Mouse (Mus musculus) skeletal muscle tissue, adult 2 months (tissue): ENCODE measurements around the gene Ciita.

Experiments used
- DNase-seq: peaks from one replicate; pipeline ENCODE4 v3.0.0-alpha.2; 2012; ENCODE audit warnings: low read depth, low spot score

Gene Ciita

GRCm38 (mm10) chr16:10518030-10518429 is 38.2 kb downstream of the Ciita start:
- no peak for DNase-seq

- DNase-seq = no peak
Measured at GRCm38 (mm10) chr16:10520908-10521614, 41.2 kb downstream of the Ciita start.

DNA sequence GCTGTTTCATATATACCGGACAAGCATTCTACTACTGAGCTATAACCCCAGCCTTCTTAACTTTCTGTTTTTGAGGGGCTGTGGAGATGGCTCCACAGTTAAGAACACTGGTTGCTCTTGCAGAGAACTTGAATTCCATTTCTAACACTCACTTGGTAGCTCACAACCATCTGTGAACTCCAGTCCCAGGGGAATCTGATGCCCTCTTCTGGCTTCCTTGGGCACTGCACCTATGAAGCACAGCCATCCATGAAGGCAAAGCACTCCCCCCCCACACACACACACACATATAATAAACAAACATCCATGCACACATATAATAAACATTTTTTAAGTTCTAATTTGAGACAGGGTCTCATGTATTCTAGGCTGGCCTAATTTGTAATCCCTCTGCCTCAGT is 43.0 kb downstream of the Ciita start:
- no peak for DNase-seq

DNA sequence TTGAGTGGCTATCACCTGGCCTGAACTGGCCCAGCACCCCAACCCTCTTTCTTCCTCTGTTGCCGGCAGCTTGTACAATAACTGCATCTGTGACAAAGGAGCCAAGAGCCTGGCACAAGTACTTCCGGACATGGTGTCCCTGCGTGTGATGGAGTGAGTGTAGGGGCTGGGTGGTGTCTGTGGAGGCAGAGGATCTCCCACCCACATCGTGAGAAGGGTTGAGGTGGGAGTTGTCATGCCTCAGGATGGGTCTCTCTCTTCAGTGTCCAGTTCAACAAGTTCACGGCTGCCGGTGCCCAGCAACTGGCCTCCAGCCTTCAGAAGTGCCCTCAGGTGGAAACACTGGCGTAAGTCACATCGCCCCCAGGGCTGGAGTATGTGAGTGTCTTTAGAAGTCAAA is 43.8 kb downstream of the Ciita start:
- no peak for DNase-seq

DNA sequence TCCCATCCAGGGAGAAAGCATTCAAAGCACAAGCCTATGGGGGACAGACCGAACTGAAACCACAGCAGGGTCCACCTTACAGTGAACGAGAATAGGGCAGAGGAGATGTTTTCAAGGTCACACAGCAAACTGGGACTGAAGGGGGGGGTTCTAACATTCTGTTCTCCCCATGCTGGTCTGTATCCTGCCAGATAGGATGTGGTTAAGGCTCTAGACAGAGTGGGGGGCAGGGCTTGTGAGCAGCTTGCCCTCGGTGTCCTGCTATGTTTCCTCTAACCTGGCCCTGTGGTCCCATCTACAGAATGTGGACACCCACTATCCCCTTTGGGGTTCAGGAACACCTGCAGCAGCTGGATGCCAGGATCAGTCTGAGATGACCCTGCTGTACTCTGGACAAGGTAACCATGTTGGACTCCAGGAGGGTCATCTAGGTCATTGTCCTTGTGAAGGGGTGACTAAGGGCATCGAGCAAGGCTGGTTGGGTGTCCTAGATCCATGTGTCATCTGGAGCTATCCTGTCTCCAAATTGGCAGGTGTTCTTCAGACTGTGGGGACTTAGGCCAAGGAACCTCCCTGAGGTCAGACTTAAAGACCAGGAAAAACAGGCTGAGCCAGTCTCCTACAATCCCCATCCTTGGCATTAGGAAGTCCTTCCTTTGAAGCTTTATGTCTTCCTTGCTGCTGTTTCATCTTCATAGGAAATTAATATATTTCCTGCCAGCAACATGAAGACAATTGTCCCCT is 45.2 kb downstream of the Ciita start:
- no peak for DNase-seq

- DNase-seq = no peak
Measured at GRCm38 (mm10) chr16:10525610-10525980, 45.7 kb downstream of the Ciita start.

DNA sequence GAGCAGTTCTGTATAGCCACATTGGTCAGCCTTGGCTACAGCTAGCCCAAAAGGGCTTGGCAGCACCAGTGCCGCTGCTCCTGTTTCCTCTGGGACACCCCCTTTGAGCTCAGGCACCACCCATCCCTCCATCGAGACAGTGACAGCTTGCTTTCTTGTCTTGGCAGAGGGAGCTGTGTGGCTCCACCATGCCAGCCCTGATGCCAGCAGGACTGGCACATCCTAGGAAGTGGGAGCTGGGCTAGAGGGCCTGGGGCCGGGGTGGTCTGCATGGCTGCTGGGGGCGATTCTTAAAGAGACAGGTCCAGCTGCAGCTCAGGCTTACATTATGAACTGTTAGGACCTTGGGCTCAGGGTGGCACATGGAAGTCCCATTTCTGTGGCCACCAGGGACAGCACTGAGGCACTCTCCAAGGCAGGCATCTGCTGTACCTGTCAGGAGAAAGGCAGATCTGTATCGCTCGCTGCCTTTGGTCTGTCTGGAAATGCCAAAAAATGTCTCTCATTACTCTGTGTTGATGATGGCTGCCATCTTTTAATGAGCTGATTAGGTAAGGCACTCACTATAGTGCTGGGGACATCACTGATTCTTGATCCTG is 47.3 kb downstream of the Ciita start:
- no peak for DNase-seq

DNA sequence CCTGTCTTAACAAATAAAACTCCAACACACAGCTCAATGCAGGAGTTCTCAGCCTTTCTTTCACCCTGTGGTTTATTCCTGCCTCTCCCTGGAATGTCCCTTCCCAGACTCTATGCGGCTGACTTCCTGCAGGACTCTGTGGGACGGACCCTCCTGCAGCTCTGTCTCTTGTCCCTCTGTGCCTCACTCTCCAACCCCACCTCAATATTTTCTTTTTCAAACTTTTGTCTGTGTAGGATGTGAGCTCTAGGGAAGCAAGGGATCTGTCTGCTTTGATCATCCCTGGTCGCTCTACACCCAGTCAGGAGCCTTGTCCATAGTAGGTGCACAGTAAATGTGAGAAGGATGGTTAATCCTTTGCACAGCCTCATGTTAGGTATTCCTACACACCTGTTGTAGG is 48.5 kb downstream of the Ciita start:
- DNase-seq = no peak

DNA sequence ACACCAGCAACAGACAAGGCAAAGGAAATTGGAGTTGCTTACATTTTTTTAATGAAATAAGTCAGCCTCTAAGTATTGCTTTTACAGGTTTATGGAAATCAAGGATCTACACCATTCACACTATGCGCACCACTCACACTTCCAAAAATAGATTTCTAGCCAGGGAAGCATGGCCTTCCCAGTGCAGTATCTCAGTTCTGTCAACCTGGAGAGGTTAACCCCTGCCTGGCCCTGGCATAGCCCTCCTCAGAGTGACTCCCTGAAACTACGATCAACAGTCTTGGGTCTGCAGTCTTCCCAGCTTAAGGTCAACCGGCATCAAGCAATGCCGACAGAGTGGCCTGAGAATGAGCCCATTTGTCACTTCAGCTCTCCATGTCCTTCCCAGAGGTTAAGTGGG is 50.3 kb downstream of the Ciita start:
- no peak for DNase-seq

DNA sequence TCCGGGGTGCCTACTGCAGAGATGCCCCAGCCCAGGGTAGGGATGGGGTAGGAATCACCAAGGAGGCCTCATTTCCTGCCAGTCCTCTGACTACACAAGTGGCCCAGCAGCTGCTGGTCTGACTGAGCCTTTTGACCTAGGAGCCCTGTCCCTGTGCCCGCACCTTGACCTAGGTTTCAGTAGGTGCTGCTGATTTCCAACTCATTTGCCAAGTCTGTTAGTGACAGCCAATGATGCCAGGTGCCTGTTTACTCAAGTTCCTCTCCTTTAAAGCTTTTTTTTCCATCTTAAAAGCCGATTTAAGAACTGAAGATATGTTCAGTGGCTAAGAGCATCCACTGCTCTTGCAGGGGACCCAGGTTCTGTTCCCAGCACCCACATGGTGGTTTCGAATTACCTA is 53.9 kb downstream of the Ciita start:
- DNase-seq = no peak

DNA sequence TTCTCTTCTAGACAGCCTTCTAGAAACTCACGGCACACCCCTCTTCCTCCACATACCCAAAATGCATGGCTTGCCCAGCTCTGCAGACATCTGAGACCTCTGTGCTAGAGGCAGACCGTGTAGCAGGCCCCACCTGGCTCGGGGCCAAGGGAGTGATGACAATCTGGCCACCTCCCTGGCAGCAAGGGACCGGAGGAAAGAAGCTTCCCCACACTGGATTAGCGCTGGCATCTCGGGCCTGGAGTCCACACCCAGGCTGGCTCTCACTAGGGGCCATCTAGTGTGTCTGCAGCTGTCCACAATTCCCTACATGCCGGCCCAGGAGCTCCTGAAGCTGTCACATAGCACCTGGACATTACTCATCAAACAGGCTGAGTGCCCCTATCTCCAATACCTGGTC is 54.7 kb downstream of the Ciita start:
- peak; percentile 78 for DNase-seq

- DNase-seq = no peak
Measured at GRCm38 (mm10) chr16:10536323-10536722, 56.5 kb downstream of the Ciita start.

GRCm38 (mm10) chr16:10536961-10537360 is 57.1 kb downstream of the Ciita start:
- no peak for DNase-seq

DNA sequence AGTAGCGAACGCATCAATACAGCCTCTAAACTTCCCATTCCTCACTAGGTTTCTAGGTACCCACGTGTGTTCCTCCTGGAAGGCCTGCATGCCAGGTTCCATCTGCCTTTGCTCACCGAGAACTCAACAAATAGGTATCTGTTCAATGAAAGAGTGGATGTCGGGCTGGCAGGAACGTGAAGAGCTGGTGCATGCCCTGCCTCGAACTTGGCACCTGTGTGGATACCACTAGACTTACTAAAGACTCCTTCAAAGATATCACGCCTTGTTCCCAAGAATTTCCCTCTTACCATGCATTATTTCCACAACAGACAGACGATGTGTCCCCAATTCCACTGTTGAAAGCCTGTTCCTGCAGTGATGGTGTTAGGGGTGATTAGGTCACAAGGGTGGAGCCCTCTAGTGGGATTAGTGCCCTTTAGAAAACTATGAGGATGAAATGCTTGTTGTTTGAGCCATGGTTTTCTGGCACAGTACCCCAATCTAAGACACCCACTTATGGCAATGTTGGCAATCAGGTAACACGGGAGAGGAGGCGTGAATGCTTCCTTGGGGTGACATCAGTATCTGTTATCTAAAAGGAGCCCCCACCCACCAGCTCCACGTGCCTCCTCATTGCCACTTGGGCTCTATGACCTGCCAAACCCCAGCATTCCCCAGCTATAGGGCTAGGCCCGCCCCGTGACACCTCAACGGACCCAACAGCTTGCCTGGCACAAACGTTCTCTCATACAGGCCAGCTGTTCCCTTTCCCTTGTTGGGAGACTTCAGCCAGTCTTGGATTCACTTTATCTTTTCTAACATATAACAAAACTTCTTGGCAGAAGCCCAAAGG is 61.1 kb downstream of the Ciita start:
- DNase-seq = no peak

DNA sequence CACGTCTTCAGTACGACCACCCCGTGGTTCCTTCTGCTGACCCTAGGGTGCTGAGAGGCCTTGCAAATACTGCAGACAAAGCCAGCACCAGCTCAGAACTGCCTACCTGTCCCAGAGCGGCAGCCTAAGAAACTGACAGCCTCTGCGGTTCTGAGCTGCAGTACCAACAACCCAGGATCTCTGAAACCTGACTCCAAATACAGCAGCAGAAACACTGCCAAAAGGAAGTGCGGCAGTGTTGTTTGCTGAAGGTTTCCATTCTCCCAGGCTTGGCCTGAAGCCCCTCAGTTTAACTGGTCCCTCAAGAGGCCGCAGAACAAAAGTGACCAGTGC is 61.7 kb downstream of the Ciita start:
- DNase-seq = no peak

- no peak for DNase-seq
Measured at GRCm38 (mm10) chr16:10542266-10542665, 62.4 kb downstream of the Ciita start.

DNA sequence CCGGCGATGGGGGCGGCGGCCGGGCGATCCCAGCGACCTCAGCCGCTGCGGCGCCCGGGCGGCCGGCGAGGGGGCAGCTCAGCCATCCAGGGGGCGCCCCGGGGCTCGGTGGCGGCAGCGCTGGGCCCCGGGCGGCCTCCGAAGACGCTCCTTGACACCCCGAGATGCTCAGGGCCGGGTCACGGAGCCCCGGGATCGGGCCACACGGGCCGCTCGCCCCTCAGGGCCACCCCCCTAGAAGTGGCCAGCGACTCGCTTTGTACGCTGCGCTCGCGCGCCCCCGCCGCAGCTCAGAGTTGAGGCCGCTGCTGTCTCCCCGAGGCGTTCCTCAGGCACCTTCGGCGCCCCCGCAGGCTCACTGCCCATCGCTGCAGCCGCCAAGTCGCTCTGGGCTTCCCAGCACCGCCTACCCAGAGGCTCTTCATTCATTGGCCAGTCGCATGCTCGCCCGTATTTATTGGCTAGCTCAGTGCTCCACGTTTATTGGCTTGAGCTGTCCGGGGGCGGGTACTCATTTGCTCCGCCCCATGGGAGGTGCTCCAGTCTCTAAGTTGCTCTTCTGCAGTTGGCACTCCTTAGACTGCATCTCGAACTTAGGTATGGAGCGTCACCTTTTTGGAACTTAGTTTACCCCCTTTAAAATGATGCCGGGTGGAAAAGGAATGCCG is 63.0 kb downstream of the Ciita start, which contains the start of gene Dexi:
Gene Dexi (minus strand): TSS at position 357 of the 668 bp plus-strand sequence.
- peak; percentile 97 for DNase-seq

GRCm38 (mm10) chr16:10544995-10545622 is 65.2 kb downstream of the Ciita start, which contains the start of gene Clec16a:
Gene Clec16a, plus strand, starts transcription at chr16:10545339.
- peak; percentile 93 for DNase-seq

DNA sequence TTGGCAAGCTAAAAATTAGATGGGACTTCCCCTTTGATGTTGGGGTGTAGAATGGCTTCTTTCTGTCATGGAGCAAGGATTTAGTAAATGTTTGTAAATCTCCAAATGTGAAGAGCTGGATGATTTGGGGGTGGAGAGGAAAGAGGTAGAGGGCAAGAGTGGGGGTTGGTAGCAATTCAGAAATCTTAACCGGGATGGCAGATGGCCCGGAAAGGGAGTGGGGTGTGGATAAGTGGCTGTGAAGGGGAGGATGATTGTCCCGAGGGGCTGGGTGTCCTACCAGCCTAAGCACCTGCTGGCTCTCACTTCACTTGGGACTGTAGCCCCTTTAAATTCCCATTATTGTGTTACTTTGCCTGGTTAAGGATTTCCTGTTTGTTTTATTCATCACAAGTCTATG is 67.0 kb downstream of the Ciita start:
- no peak for DNase-seq

- no peak for DNase-seq
Measured at GRCm38 (mm10) chr16:10548938-10549337, 69.1 kb downstream of the Ciita start.

GRCm38 (mm10) chr16:10549600-10549999 is 69.7 kb downstream of the Ciita start:
- DNase-seq = no peak
